Mouse (Mus musculus): Measurements from ENCODE around the gene Fam71a. TPM values are rescaled to one million over a fixed set of nuclear protein-coding genes. Genes with fewer than 3 reads are reported as not detected.

The Fam71a gene
- polyA plus RNA-seq, 2 experiments, result not detected

- Histone ChIP-seq H3K9ac (replicated peaks) (no peak overlapping the region), H3K4me2 (ENCODE audit: low read depth) (no peak overlapping the region), H3K27me3 (ENCODE audit: control insufficient read depth, insufficient read depth, low read length) (peaks cover 12% of the 10 kb centered on the region), H3K27ac (no peak overlapping the region), H3K36me3 (replicated peaks; ENCODE audit: control insufficient read depth, insufficient read depth, low read depth) (no peaks in the 10 kb centered on the region), H3K9me3 (ENCODE audit: control insufficient read depth, low read length) (no peaks in the 10 kb centered on the region), H3K4me1 (replicated peaks; ENCODE audit: control insufficient read depth in 2 of 2, insufficient read depth in 2 of 2, low read length in 1 of 2) (peaks cover 0 to 5% of the 10 kb centered on the region in 2 experiments; a peak in 1 of 4 replicates), H3K4me3 (ENCODE audit: insufficient read depth in 1 of 2, low read depth in 2 of 2, low read length in 2 of 2) (no peak overlapping the region)
- WGBS (ENCODE audit: insufficient replicate concordance), result 16% methylated on average over 14 of the region's 14 CpGs
- DNase-seq (ENCODE audit: low read depth in 3 of 3, low spot score in 3 of 3) (no peak), ATAC-seq (ENCODE audit: insufficient read depth) (no peak)
- TF ChIP-seq EP300 (IDR thresholded peaks at IDR 0.05; ENCODE audit: low read depth), result no peak
- TF ChIP-seq CTCF (IDR thresholded peaks at IDR 0.05; ENCODE audit: low read depth), result peak; percentile 36
Measured at GRCm38 (mm10) chr1:191193657-191194424, 29.2 kb upstream of the Fam71a start.

DNA sequence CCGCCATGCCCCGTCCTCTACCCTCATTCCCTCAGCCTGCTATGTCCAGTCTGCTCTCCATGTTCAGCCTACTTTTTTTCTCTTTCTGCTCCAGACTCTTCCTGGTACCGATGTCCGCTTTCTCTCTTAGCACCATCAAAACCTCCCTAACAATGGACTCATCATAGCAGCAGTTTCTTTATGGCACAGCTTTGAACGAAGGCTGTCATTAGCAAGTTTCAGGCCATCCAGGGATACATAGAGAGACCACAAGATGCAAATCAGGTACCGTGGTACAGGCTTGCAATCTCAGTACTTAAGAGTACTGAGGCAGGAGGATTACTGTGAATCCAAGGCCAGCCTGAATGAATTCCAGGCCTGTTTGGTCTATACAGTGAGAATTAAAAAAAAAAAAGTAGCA, 28.1 kb upstream of the Fam71a start:
- TF ChIP-seq EP300 (IDR thresholded peaks at IDR 0.05; ENCODE audit: low read depth) (no peak), CTCF (IDR thresholded peaks at IDR 0.05; ENCODE audit: low read depth) (no peak)
- Histone ChIP-seq H3K9ac (replicated peaks) (no peak overlapping the region), H3K36me3 (replicated peaks; ENCODE audit: control insufficient read depth, insufficient read depth, low read depth) (no peaks in the 10 kb centered on the region), H3K4me3 (ENCODE audit: insufficient read depth in 1 of 2, low read depth in 2 of 2, low read length in 2 of 2) (no peak overlapping the region), H3K4me1 (replicated peaks; ENCODE audit: control insufficient read depth in 2 of 2, insufficient read depth in 2 of 2, low read length in 1 of 2) (0 out of 4 replicates have a peak, but pooled peaks cover 0 to 3% of the 10 kb centered on the region in 2 experiments), H3K9me3 (ENCODE audit: control insufficient read depth, low read length) (no peaks in the 10 kb centered on the region), H3K27ac (no peak overlapping the region), H3K4me2 (ENCODE audit: low read depth) (no peak overlapping the region), H3K27me3 (ENCODE audit: control insufficient read depth, insufficient read depth, low read length) (peaks cover 20% of the 10 kb centered on the region)
- DNase-seq (ENCODE audit: low read depth in 3 of 3, low spot score in 3 of 3), result no peak
- WGBS (ENCODE audit: insufficient replicate concordance), result 63% methylated on average over 6 of the region's 6 CpGs
- ATAC-seq (ENCODE audit: insufficient read depth), result no peak

- Histone ChIP-seq H3K9ac (replicated peaks) (no peak overlapping the region), H3K27me3 (ENCODE audit: control insufficient read depth, insufficient read depth, low read length) (peaks cover 24% of the 10 kb centered on the region), H3K4me2 (ENCODE audit: low read depth) (no peak overlapping the region), H3K27ac (no peak overlapping the region), H3K36me3 (replicated peaks; ENCODE audit: control insufficient read depth, insufficient read depth, low read depth) (no peaks in the 10 kb centered on the region), H3K4me1 (replicated peaks; ENCODE audit: control insufficient read depth in 2 of 2, insufficient read depth in 2 of 2, low read length in 1 of 2) (0 out of 4 replicates have a peak, but pooled peaks cover 0 to 1% of the 10 kb centered on the region in 2 experiments), H3K9me3 (ENCODE audit: control insufficient read depth, low read length) (no peaks in the 10 kb centered on the region), H3K4me3 (ENCODE audit: insufficient read depth in 1 of 2, low read depth in 2 of 2, low read length in 2 of 2) (no peak overlapping the region)
- TF ChIP-seq EP300 (IDR thresholded peaks at IDR 0.05; ENCODE audit: low read depth), result no peak
- no peak for TF ChIP-seq CTCF (IDR thresholded peaks at IDR 0.05; ENCODE audit: low read depth)
- DNase-seq (ENCODE audit: low read depth in 3 of 3, low spot score in 3 of 3), result no peak
- ATAC-seq (ENCODE audit: insufficient read depth), result no peak
- WGBS (ENCODE audit: insufficient replicate concordance), result 55% methylated on average over 6 of the region's 6 CpGs
Measured at GRCm38 (mm10) chr1:191192213-191192612, 27.6 kb upstream of the Fam71a start.

- peaks cover 48% of the 10 kb centered on the region for H3K27me3 ChIP-seq (ENCODE audit: control insufficient read depth, insufficient read depth, low read length)
- 33% methylated on average over 6 of the region's 6 CpGs for WGBS (ENCODE audit: insufficient replicate concordance)
- H3K9me3 ChIP-seq (ENCODE audit: control insufficient read depth, low read length), result no peaks in the 10 kb centered on the region
Measured at GRCm38 (mm10) chr1:191189671-191190372, 25.2 kb upstream of the Fam71a start.

DNA sequence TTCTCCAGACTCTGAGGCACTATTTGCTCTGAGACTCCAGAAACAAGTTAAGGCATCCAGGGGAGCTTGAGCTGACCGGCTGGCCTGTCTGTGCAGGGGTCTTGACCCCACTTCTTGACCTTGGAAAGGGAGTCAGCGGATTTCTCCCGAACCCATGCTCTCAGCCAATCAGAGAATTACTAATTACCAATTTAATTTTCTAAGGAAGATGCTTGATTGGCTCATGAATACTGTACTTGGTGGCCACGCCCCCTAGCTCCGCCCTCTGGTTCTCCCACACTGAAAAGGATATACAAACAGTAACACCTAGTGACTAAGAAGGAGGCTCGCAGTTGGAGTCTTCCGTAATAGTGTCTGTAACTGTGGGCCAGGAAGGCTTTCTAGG, 21.8 kb upstream of the Fam71a start:
- no peak overlapping the region for H3K9ac ChIP-seq (replicated peaks)
- no peak overlapping the region for H3K4me3 ChIP-seq (ENCODE audit: insufficient read depth in 1 of 2, low read depth in 2 of 2, low read length in 2 of 2)
- no peaks in the 10 kb centered on the region for H3K9me3 ChIP-seq (ENCODE audit: control insufficient read depth, low read length)
- H3K27ac ChIP-seq, result no peak overlapping the region
- H3K36me3 ChIP-seq (replicated peaks; ENCODE audit: control insufficient read depth, insufficient read depth, low read depth), result no peaks in the 10 kb centered on the region
- ATAC-seq (ENCODE audit: insufficient read depth), result no peak
- H3K4me2 ChIP-seq (ENCODE audit: low read depth), result no peak overlapping the region
- TF ChIP-seq EP300 (IDR thresholded peaks at IDR 0.05; ENCODE audit: low read depth) (no peak), CTCF (IDR thresholded peaks at IDR 0.05; ENCODE audit: low read depth) (no peak)
- WGBS (ENCODE audit: insufficient replicate concordance), result 3% methylated on average over 7 of the region's 7 CpGs
- H3K4me1 ChIP-seq (replicated peaks; ENCODE audit: control insufficient read depth in 2 of 2, insufficient read depth in 2 of 2, low read length in 1 of 2), result peaks cover 0 to 2% of the 10 kb centered on the region in 2 experiments; a peak in 1 of 4 replicates
- peaks cover 77% of the 10 kb centered on the region for H3K27me3 ChIP-seq (ENCODE audit: control insufficient read depth, insufficient read depth, low read length)
- DNase-seq (ENCODE audit: low read depth in 3 of 3, low spot score in 3 of 3), result no peak

More at GRCm38 (mm10) chr1:191189671-191190372, 25.2 kb upstream of the Fam71a start:
- DNase-seq (ENCODE audit: low read depth in 3 of 3, low spot score in 3 of 3) (no peak), ATAC-seq (ENCODE audit: insufficient read depth) (no peak)
- H3K9ac ChIP-seq (replicated peaks), result no peak overlapping the region
- no peak overlapping the region for H3K4me2 ChIP-seq (ENCODE audit: low read depth)
- no peak for TF ChIP-seq EP300 (IDR thresholded peaks at IDR 0.05; ENCODE audit: low read depth)
- no peak for TF ChIP-seq CTCF (IDR thresholded peaks at IDR 0.05; ENCODE audit: low read depth)
- H3K4me1 ChIP-seq (replicated peaks; ENCODE audit: control insufficient read depth in 2 of 2, insufficient read depth in 2 of 2, low read length in 1 of 2), result peaks cover 0 to 1% of the 10 kb centered on the region in 2 experiments; a peak in 1 of 4 replicates
- H3K27ac ChIP-seq, result no peak overlapping the region
- no peak overlapping the region for H3K4me3 ChIP-seq (ENCODE audit: insufficient read depth in 1 of 2, low read depth in 2 of 2, low read length in 2 of 2)
- no peaks in the 10 kb centered on the region for H3K36me3 ChIP-seq (replicated peaks; ENCODE audit: control insufficient read depth, insufficient read depth, low read depth)
